Mouse (Mus musculus): ENCODE measurements around the gene Fgd6.

DNA sequence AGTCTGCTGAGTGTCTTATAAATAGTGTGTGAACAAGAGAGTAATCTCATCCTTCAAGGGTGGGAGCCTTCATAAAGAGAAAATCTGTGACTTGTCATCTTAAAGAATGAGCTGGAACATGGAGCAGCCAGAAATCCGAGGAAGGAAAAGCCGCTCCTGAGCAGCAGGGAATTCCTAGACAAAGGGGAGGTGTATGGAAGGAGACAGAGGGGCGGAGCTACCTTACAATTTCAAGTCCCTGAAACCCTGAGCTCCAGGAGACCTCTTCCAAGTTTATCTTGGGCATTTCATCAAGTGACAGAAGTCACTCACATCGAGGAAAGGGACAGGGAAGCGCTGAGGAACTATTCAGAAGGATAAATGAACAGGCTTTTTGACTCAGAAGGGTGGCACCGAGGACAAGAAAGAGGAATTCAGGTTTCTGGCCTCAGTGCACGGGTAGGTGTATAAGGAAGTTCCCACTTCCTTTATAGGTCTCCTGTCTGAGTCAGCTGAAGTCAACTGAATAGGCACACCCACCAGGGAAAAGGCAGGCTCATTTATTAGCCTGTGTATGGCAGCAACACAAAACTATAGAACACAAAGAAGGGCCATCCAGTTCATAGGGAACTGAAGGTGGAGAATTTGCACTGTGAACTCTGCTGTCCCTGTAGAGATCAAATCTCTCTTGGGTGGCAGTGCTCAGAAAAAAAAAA, 46.4 kb downstream of the Fgd6 start:
- TF ChIP-seq CTCF (IDR thresholded peaks at IDR 0.05 in 2 of 3, conservative IDR thresholded peaks at IDR 0.05 in 1 of 3; ENCODE audit: control insufficient read depth in 1 of 3, insufficient read depth in 1 of 3, low read depth in 2 of 3, low read length in 3 of 3, poor library complexity in 1 of 3, severe bottlenecking in 1 of 3), result no peak
- TF ChIP-seq NRF1 (IDR thresholded peaks at IDR 0.05; ENCODE audit: insufficient read depth, low read depth, low read length, poor library complexity, severe bottlenecking), result no peak
- TF ChIP-seq EP300 (IDR thresholded peaks at IDR 0.05; ENCODE audit: low read depth in 1 of 2, low read length in 2 of 2), result peak in 1 of 2 experiments; percentile 18; a peak in 1 of 4 replicates
- TF ChIP-seq NELFE (IDR thresholded peaks at IDR 0.05; ENCODE audit: low read depth, low read length), result no peak
- no peak for TF ChIP-seq GABPA (IDR thresholded peaks at IDR 0.05; ENCODE audit: low read depth, low read length)
- no peak for TF ChIP-seq KAT2A (conservative IDR thresholded peaks at IDR 0.05; ENCODE audit: low read depth, low read length)
- no peak for TF ChIP-seq MYC (IDR thresholded peaks at IDR 0.05; ENCODE audit: low read depth, low read length)
- no peak for TF ChIP-seq MXI1 (IDR thresholded peaks at IDR 0.05; ENCODE audit: low read depth, low read length)
- no peak for TF ChIP-seq POLR2A (IDR thresholded peaks at IDR 0.05; ENCODE audit: control insufficient read depth in 1 of 2, insufficient read depth in 1 of 2, low read depth in 1 of 2, low read length in 2 of 2, poor library complexity in 1 of 2)
- TF ChIP-seq TAL1 (IDR thresholded peaks at IDR 0.05; ENCODE audit: low read length), result no peak

Data from MEL (cell line).